ENCODE assay signal across 20 mouse cellular contexts in genomic region chr17:5070399-5070798, GRCm38 (mm10).
DNase-seq lines count a peak whose midpoint lies in the region; ATAC-seq and TF ChIP-seq lines count a peak whose summit lies in the region.
"Had no signal": no experiment of that assay in that cellular context is flagged by ENCODE, and none has a peak within 500 bp of the region (broad histone marks: within the 10 kb centered on the region; RNA-seq: fewer than 3 reads in every experiment).

No protein-coding gene starts in this region.

- no peaks in the 10 kb centered on the region for H3K9me3 ChIP-seq in liver, embryonic 11.5 days (ENCODE audit: control insufficient read depth, low read length)
- H3K9me3 ChIP-seq in liver, postnatal 0 days (ENCODE audit: low read length), result no peaks in the 10 kb centered on the region
- H3K9me3 ChIP-seq in MEL (replicated peaks; ENCODE audit: insufficient read depth, low read length), result no peaks in the 10 kb centered on the region
- H3K9me3 ChIP-seq in liver, embryonic 15.5 days (replicated peaks), result no peaks in the 10 kb centered on the region
- H3K9me3 ChIP-seq: heart, embryonic 15.5 days; hindbrain, embryonic 10.5 days; intestine, embryonic 15.5 days had no signal

- H3K4me3 ChIP-seq in liver, embryonic 11.5 days (ENCODE audit: low read depth, low read length), result no peak overlapping the region
- no peak overlapping the region for H3K4me3 ChIP-seq in liver, postnatal 0 days (ENCODE audit: low read depth, low read length)
- no peak overlapping the region for H3K4me3 ChIP-seq in MEL (ENCODE audit: control insufficient read depth in 1 of 2, insufficient read depth in 1 of 2, low read depth in 2 of 2, low read length in 2 of 2)
- H3K4me3 ChIP-seq in liver, embryonic 15.5 days (replicated peaks), result no peak overlapping the region
- H3K4me3 ChIP-seq: heart, adult 2 months; heart, embryonic 15.5 days; hindbrain, embryonic 10.5 days; intestine, embryonic 15.5 days had no signal

- WGBS in liver, embryonic 11.5 days, result 48% methylated on average over 3 of the region's 3 CpGs
- 56% methylated on average over 3 of the region's 3 CpGs for WGBS in liver, postnatal 0 days (ENCODE audit: insufficient replicate concordance)
- WGBS in liver, embryonic 15.5 days (ENCODE audit: insufficient replicate concordance), result 27% methylated on average over 3 of the region's 3 CpGs

- no peak for DNase-seq in liver, embryonic 11.5 days (ENCODE audit: low spot score)
- no peak for DNase-seq in liver, postnatal 0 days
- peak; percentile 50 for DNase-seq in MEL (ENCODE audit: low read depth, low spot score)
- peak; percentile 39 for DNase-seq in c-Kit-positive CD71-positive TER-119-negative erythroid progenitor cells, embryonic 14.5 days (ENCODE audit: low read depth)
- no peak for DNase-seq in testis, postnatal 10 days (ENCODE audit: low spot score)
- DNase-seq in frontal cortex, postnatal 14 days (ENCODE audit: low spot score in 2 of 2), result no peak
- no peak for DNase-seq in cerebellum, postnatal 36 days
- DNase-seq: adrenal gland, adult 2 months; adrenal gland, postnatal 25 days; cerebellum, adult 11-12 months; cerebellum, adult 9-10 months; heart, adult 2 months; heart, postnatal 14 days had no signal

- no peak overlapping the region for H3K27ac ChIP-seq in liver, embryonic 11.5 days (ENCODE audit: low read depth, low read length)
- H3K27ac ChIP-seq in liver, postnatal 0 days (ENCODE audit: low read depth), result no peak overlapping the region
- no peak overlapping the region for H3K27ac ChIP-seq in MEL (ENCODE audit: control insufficient read depth, low read depth, low read length)
- peak overlapping the region; percentile 42 for H3K27ac ChIP-seq in liver, embryonic 15.5 days (replicated peaks)
- H3K27ac ChIP-seq: heart, adult 2 months; hindbrain, embryonic 10.5 days; hindbrain, embryonic 14.5 days; intestine, embryonic 15.5 days had no signal

- TF ChIP-seq CTCF in liver, postnatal 0 days (IDR thresholded peaks at IDR 0.05; ENCODE audit: low read depth), result no peak
- no peak for TF ChIP-seq CTCF in MEL (IDR thresholded peaks at IDR 0.05 in 2 of 3, conservative IDR thresholded peaks at IDR 0.05 in 1 of 3; ENCODE audit: control insufficient read depth in 1 of 3, insufficient read depth in 1 of 3, low read depth in 2 of 3, low read length in 3 of 3, poor library complexity in 1 of 3, severe bottlenecking in 1 of 3)

- no peaks in the 10 kb centered on the region for H3K36me3 ChIP-seq in liver, embryonic 11.5 days (ENCODE audit: control insufficient read depth, insufficient read depth, low read length)
- H3K36me3 ChIP-seq in liver, postnatal 0 days (replicated peaks; ENCODE audit: insufficient read depth, low read length), result no peaks in the 10 kb centered on the region; the same call in 1 of the 2 replicates
- H3K36me3 ChIP-seq in MEL (ENCODE audit: control insufficient read depth in 1 of 2, insufficient read depth in 2 of 2, low read length in 2 of 2), result peaks cover 3 to 8% of the 10 kb centered on the region in 2 experiments; a peak in 3 of 4 replicates
- no peaks in the 10 kb centered on the region for H3K36me3 ChIP-seq in liver, embryonic 15.5 days (replicated peaks)
- H3K36me3 ChIP-seq: heart, embryonic 15.5 days had no signal

- TF ChIP-seq POLR2A in MEL (IDR thresholded peaks at IDR 0.05; ENCODE audit: control insufficient read depth in 1 of 2, insufficient read depth in 1 of 2, low read depth in 1 of 2, low read length in 2 of 2, poor library complexity in 1 of 2), result no peak

- H3K27me3 ChIP-seq in liver, embryonic 11.5 days (replicated peaks; ENCODE audit: control insufficient read depth, insufficient read depth, low read length), result no peaks in the 10 kb centered on the region
- no peaks in the 10 kb centered on the region for H3K27me3 ChIP-seq in liver, postnatal 0 days (ENCODE audit: insufficient read depth, low read length)
- no peaks in the 10 kb centered on the region for H3K27me3 ChIP-seq in MEL (ENCODE audit: control insufficient read depth in 1 of 2, insufficient read depth in 2 of 2, low read length in 2 of 2)
- H3K27me3 ChIP-seq in liver, embryonic 15.5 days, result no peaks in the 10 kb centered on the region
- H3K27me3 ChIP-seq: CH12.LX; heart, embryonic 15.5 days; intestine, embryonic 15.5 days had no signal

- H3K79me2 ChIP-seq in MEL (ENCODE audit: control insufficient read depth, insufficient read depth, low read length, poor library complexity), result peaks cover 2% of the 10 kb centered on the region

- ATAC-seq in liver, embryonic 11.5 days (replicated peaks; ENCODE audit: low FRiP score), result peak; percentile 77
- ATAC-seq in liver, postnatal 0 days, result no peak
- ATAC-seq in liver, embryonic 15.5 days (ENCODE audit: insufficient read depth), result peak; percentile 70
- ATAC-seq: forebrain, embryonic 16.5 days; intestine, embryonic 15.5 days had no signal

- H3K9ac ChIP-seq in liver, embryonic 11.5 days (ENCODE audit: low read depth, low read length), result no peak overlapping the region
- no peak overlapping the region for H3K9ac ChIP-seq in liver, postnatal 0 days (replicated peaks)
- no peak overlapping the region for H3K9ac ChIP-seq in MEL (ENCODE audit: control insufficient read depth, low read depth, low read length, poor library complexity, severe bottlenecking)
- no peak overlapping the region for H3K9ac ChIP-seq in liver, embryonic 15.5 days
- H3K9ac ChIP-seq: heart, embryonic 15.5 days; hindbrain, embryonic 14.5 days; intestine, embryonic 15.5 days had no signal

- no peak for TF ChIP-seq EP300 in liver, postnatal 0 days (IDR thresholded peaks at IDR 0.05; ENCODE audit: low read depth)
- 0 out of 4 replicates have a peak, but pooled peaks of 1 of the 2 experiments have one; percentile 28 for TF ChIP-seq EP300 in MEL (IDR thresholded peaks at IDR 0.05; ENCODE audit: low read depth in 1 of 2, low read length in 2 of 2)

- no peak overlapping the region for H3K4me2 ChIP-seq in liver, embryonic 11.5 days
- no peak overlapping the region for H3K4me2 ChIP-seq in liver, postnatal 0 days (ENCODE audit: low read depth, low read length)
- no peak overlapping the region for H3K4me2 ChIP-seq in liver, embryonic 15.5 days
- H3K4me2 ChIP-seq: heart, embryonic 15.5 days; hindbrain, embryonic 14.5 days; intestine, embryonic 15.5 days had no signal

- peaks cover 48% of the 10 kb centered on the region for H3K4me1 ChIP-seq in liver, embryonic 11.5 days (replicated peaks; ENCODE audit: control insufficient read depth, insufficient read depth, low read length)
- peaks cover 16% of the 10 kb centered on the region; the same call in 1 of the 2 replicates for H3K4me1 ChIP-seq in liver, postnatal 0 days (ENCODE audit: insufficient read depth)
- peaks cover 2 to 5% of the 10 kb centered on the region in 2 experiments; a peak in 2 of 4 replicates for H3K4me1 ChIP-seq in MEL (ENCODE audit: control insufficient read depth in 1 of 2, insufficient read depth in 2 of 2, low read length in 2 of 2)
- peaks cover 55% of the 10 kb centered on the region for H3K4me1 ChIP-seq in liver, embryonic 15.5 days (replicated peaks)

- TF ChIP-seq RAD21 in MEL (IDR thresholded peaks at IDR 0.05; ENCODE audit: low read depth, low read length), result no peak

TF ChIP-seq in MEL, 35 proteins besides CTCF, POLR2A, EP300 and RAD21:
- TF ChIP-seq BHLHE40 (IDR thresholded peaks at IDR 0.05; ENCODE audit: borderline replicate concordance, low read depth, low read length) (no peak), ELF1 (IDR thresholded peaks at IDR 0.05; ENCODE audit: low read depth, low read length) (no peak), JUND (IDR thresholded peaks at IDR 0.05; ENCODE audit: low read depth, low read length) (no peak), NRF1 (IDR thresholded peaks at IDR 0.05; ENCODE audit: insufficient read depth, low read depth, low read length, poor library complexity, severe bottlenecking) (no peak), USF2 (IDR thresholded peaks at IDR 0.05; ENCODE audit: borderline replicate concordance in 1 of 2, insufficient read depth in 1 of 2, low read depth in 1 of 2, low read length in 2 of 2) (no peak), CHD1 (IDR thresholded peaks at IDR 0.05; ENCODE audit: low read depth, low read length) (no peak), E2F4 (IDR thresholded peaks at IDR 0.05; ENCODE audit: borderline replicate concordance, low read depth, low read length) (no peak), SIN3A (IDR thresholded peaks at IDR 0.05; ENCODE audit: low read length) (no peak), UBTF (IDR thresholded peaks at IDR 0.05; ENCODE audit: borderline replicate concordance, insufficient read depth, low read depth, low read length) (no peak), MYC (IDR thresholded peaks at IDR 0.05; ENCODE audit: low read depth, low read length) (no peak), MXI1 (IDR thresholded peaks at IDR 0.05; ENCODE audit: low read depth, low read length) (no peak; the same call in 1 of the 2 replicates), NELFE (IDR thresholded peaks at IDR 0.05; ENCODE audit: low read depth, low read length) (no peak), POLR2AphosphoS2 (IDR thresholded peaks at IDR 0.05; ENCODE audit: low read length) (no peak), SMC3 (IDR thresholded peaks at IDR 0.05; ENCODE audit: low read depth, low read length) (no peak), TBP (IDR thresholded peaks at IDR 0.05; ENCODE audit: low read depth, low read length) (no peak), ZC3H11A (IDR thresholded peaks at IDR 0.05; ENCODE audit: low read depth, low read length) (no peak), MAFK (IDR thresholded peaks at IDR 0.05; ENCODE audit: borderline replicate concordance, low read depth, low read length) (no peak), TCF12 (IDR thresholded peaks at IDR 0.05; ENCODE audit: low read depth, low read length) (0 out of 2 replicates have a peak, but pooled peaks have one; percentile 25), ZKSCAN1 (IDR thresholded peaks at IDR 0.05; ENCODE audit: low read depth, low read length) (no peak), GABPA (IDR thresholded peaks at IDR 0.05; ENCODE audit: low read depth, low read length) (no peak), ZMIZ1 (IDR thresholded peaks at IDR 0.05; ENCODE audit: low read depth, low read length) (no peak), CHD2 (IDR thresholded peaks at IDR 0.05; ENCODE audit: low read length) (no peak), HCFC1 (IDR thresholded peaks at IDR 0.05; ENCODE audit: low read depth, low read length) (peak; percentile 83), ZNF384 (IDR thresholded peaks at IDR 0.05; ENCODE audit: low read depth, low read length) (no peak), GATA1 (IDR thresholded peaks at IDR 0.05; ENCODE audit: low read depth, low read length) (peak; percentile 44; the same call in 1 of the 2 replicates), MEF2A (IDR thresholded peaks at IDR 0.05; ENCODE audit: extremely low read depth, insufficient replicate concordance, low read depth, low read length, poor library complexity, severe bottlenecking) (no peak), TAL1 (IDR thresholded peaks at IDR 0.05; ENCODE audit: low read length) (no peak)
TF ChIP-seq in MEL: peak in this region for 3.

Comparison
In these comparisons a context has a peak if more than half of its experiments do, and no peak if none do; other contexts are left out.
1. DNase-seq: peak in MEL (single experiment) and c-Kit-positive CD71-positive TER-119-negative erythroid progenitor cells, embryonic 14.5 days (single experiment); none in liver, embryonic 11.5 days (single experiment), liver, postnatal 0 days (single experiment), testis, postnatal 10 days (single experiment), frontal cortex, postnatal 14 days (0 of 2) and cerebellum, postnatal 36 days (0 of 2).